Comparison of ENCODE assay signal across 24 mouse cellular contexts in the genomic region with DNA sequence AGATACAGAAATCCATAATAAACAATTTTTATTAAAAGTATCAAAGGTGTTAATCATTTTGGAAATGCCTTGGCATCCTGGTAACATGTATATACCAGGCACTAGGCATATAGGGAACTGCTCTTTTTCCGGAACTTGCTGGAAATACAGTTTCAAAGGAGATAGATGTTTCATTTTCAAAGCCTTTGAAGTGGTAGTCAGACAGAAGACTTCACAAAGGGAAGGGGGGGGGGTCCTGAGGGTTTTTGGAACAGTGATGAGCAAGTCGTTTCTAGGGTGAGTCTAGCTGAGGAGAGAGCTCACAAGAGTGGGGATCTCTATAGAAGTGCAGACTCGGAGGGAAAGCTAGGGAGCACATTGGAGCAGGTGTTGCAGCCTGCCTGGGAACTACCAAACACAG.
DNase-seq lines count a peak whose midpoint lies in the region; ATAC-seq and TF ChIP-seq lines count a peak whose summit lies in the region.
"Had no signal": no experiment of that assay in that cellular context is flagged by ENCODE, and none has a peak within 500 bp of the region (broad histone marks: within the 10 kb centered on the region; RNA-seq: fewer than 3 reads in every experiment).

No protein-coding gene starts in this region.

- H3K9me3 ChIP-seq in intestine, postnatal 0 days (ENCODE audit: control insufficient read depth) = no peaks in the 10 kb centered on the region
- no peaks in the 10 kb centered on the region for H3K9me3 ChIP-seq in intestine, embryonic 15.5 days
- H3K9me3 ChIP-seq: embryonic facial prominence, embryonic 12.5 days; forebrain, embryonic 13.5 days; forebrain, embryonic 15.5 days had no signal

- no peak overlapping the region for H3K9ac ChIP-seq in intestine, postnatal 0 days (ENCODE audit: low read depth, low read length)
- H3K9ac ChIP-seq in intestine, embryonic 15.5 days = no peak overlapping the region
- H3K9ac ChIP-seq: embryonic facial prominence, embryonic 12.5 days; forebrain, embryonic 13.5 days; forebrain, embryonic 15.5 days had no signal

- no peaks in the 10 kb centered on the region; the same call in 1 of the 2 replicates for H3K4me1 ChIP-seq in intestine, postnatal 0 days (replicated peaks; ENCODE audit: control insufficient read depth, insufficient read depth, low read length)
- no peaks in the 10 kb centered on the region for H3K4me1 ChIP-seq in intestine, embryonic 15.5 days (replicated peaks)
- H3K4me1 ChIP-seq: embryonic facial prominence, embryonic 10.5 days; embryonic facial prominence, embryonic 12.5 days; forebrain, embryonic 13.5 days; forebrain, embryonic 15.5 days had no signal

- no peak for TF ChIP-seq CTCF in intestine, postnatal 0 days (IDR thresholded peaks at IDR 0.05; ENCODE audit: low read depth)

- no peaks in the 10 kb centered on the region for H3K27me3 ChIP-seq in intestine, postnatal 0 days (replicated peaks; ENCODE audit: control insufficient read depth, insufficient read depth, low read length)
- no peaks in the 10 kb centered on the region for H3K27me3 ChIP-seq in intestine, embryonic 15.5 days (replicated peaks)
- H3K27me3 ChIP-seq: CH12.LX; embryonic facial prominence, embryonic 12.5 days; forebrain, embryonic 13.5 days; forebrain, embryonic 15.5 days; Patski had no signal

- 0 out of 2 replicates have a peak, but pooled peaks have one; percentile 13 for ATAC-seq in intestine, postnatal 0 days
- ATAC-seq in intestine, embryonic 15.5 days = no peak
- ATAC-seq: activated CD4-positive, CD25-positive, alpha-beta regulatory T cell, adult 4 months; forebrain, embryonic 13.5 days; forebrain, embryonic 15.5 days; Patski had no signal

- WGBS in intestine, postnatal 0 days = 77% methylated on average over 3 of the region's 3 CpGs
- 73% methylated on average over 3 of the region's 3 CpGs for WGBS in intestine, embryonic 15.5 days

- H3K36me3 ChIP-seq in intestine, postnatal 0 days (ENCODE audit: control insufficient read depth, insufficient read depth) = no peaks in the 10 kb centered on the region
- no peaks in the 10 kb centered on the region for H3K36me3 ChIP-seq in intestine, embryonic 15.5 days
- H3K36me3 ChIP-seq: embryonic facial prominence, embryonic 10.5 days; embryonic facial prominence, embryonic 12.5 days; forebrain, embryonic 15.5 days; G1E had no signal

- H3K4me2 ChIP-seq in intestine, postnatal 0 days (replicated peaks; ENCODE audit: low read depth) = no peak overlapping the region
- no peak overlapping the region for H3K4me2 ChIP-seq in intestine, embryonic 15.5 days (replicated peaks)
- H3K4me2 ChIP-seq: embryonic facial prominence, embryonic 12.5 days; forebrain, embryonic 13.5 days; forebrain, embryonic 15.5 days had no signal

- intact Hi-C loops in left cerebral cortex, postnatal 10 days (cut with DNase I) = no loop called here

- DNase-seq in thymus, postnatal 14 days = peak; percentile 12
- DNase-seq in thymus, adult 18-20 months = no peak
- peak; percentile 28 for DNase-seq in CD4-positive, CD25-positive, alpha-beta regulatory T cell, adult 2 months (ENCODE audit: low read depth, low spot score)
- DNase-seq in naive thymus-derived CD4-positive, alpha-beta T cell, adult 2 months (ENCODE audit: low read depth) = peak; percentile 72
- DNase-seq in lung, postnatal 14 days = no peak
- no peak for DNase-seq in left cerebral cortex, postnatal 10 days (ENCODE audit: extremely low spot score in 1 of 2, low spot score in 2 of 2)
- DNase-seq: adrenal gland, adult 8-10 months; adrenal gland, postnatal 14 days; adrenal gland, postnatal 36 days; cerebellum, adult 11-12 months; cerebellum, adult 2 months; cerebellum, adult 9-10 months; cerebellum, postnatal 10 days; cerebellum, postnatal 25 days had no signal

- H3K4me3 ChIP-seq in intestine, postnatal 0 days (ENCODE audit: low read depth, low read length) = no peak overlapping the region
- no peak overlapping the region for H3K4me3 ChIP-seq in intestine, embryonic 15.5 days (replicated peaks)
- H3K4me3 ChIP-seq: embryonic facial prominence, embryonic 10.5 days; embryonic facial prominence, embryonic 12.5 days; forebrain, embryonic 13.5 days; forebrain, embryonic 15.5 days had no signal

- H3K27ac ChIP-seq in intestine, postnatal 0 days (ENCODE audit: low read depth, low read length) = no peak overlapping the region
- H3K27ac ChIP-seq in intestine, embryonic 15.5 days = no peak overlapping the region
- H3K27ac ChIP-seq: embryonic facial prominence, embryonic 10.5 days; embryonic facial prominence, embryonic 12.5 days; forebrain, embryonic 13.5 days; forebrain, embryonic 15.5 days had no signal

Comparison
In these comparisons a context has a peak if more than half of its experiments do, and no peak if none do; other contexts are left out.
1. DNase-seq: peak in thymus, postnatal 14 days (single experiment), CD4-positive, CD25-positive, alpha-beta regulatory T cell, adult 2 months (single experiment) and naive thymus-derived CD4-positive, alpha-beta T cell, adult 2 months (single experiment); none in thymus, adult 18-20 months (0 of 2), lung, postnatal 14 days (single experiment) and left cerebral cortex, postnatal 10 days (0 of 2).